Mouse (Mus musculus) cerebellum, adult 9-11 months (tissue): ENCODE data around the gene Hnf1a.

Source experiments
- DNase-seq: peaks from one replicate; pipeline ENCODE4 v3.0.0; 2022

Hnf1a gene

DNA sequence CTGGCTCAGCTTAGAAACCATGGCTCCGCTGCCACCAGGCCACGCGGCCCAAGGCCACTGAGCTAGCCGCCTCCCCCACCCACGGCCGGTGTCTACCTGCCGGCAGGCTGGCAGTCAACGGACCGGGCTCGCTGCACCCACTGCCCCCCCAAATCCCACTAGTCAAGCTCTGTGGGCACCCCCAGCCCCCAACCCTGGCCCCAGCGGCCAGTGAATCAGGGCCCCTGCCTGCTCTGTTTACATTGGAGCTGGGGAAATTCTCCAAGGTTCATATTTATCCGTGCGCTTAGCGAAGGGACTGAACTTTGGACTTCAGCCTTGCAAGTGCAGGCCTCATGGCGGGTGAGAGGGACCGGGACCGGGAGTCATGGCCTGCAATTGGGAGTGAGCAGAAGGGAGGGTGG, at the start of gene Hnf1a:
Hnf1a (minus strand) TSS at position 271 of the 404 bp plus-strand sequence.
- DNase-seq: no peak

DNA sequence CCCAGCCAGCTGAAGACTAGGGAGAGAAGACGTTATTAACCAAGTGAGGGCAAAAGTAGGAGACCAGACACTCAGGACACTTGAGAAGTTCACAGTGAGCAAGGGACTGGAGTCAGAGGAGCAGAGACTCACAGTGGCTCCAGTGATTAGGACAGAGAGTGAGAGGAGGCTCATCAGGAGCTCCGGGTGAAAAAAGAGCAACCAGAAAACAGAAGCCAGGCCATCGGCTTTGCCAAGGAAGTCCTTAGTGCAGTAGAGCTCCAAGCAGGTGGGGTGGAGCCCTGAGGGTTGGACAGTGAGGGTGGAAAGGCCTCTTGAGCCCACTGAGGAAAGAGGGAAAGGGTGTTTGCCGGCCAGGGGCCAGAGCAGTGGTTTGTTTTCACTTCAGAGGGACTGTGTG, 47.9 kb upstream of the Hnf1a start:
- no peak for DNase-seq

DNA sequence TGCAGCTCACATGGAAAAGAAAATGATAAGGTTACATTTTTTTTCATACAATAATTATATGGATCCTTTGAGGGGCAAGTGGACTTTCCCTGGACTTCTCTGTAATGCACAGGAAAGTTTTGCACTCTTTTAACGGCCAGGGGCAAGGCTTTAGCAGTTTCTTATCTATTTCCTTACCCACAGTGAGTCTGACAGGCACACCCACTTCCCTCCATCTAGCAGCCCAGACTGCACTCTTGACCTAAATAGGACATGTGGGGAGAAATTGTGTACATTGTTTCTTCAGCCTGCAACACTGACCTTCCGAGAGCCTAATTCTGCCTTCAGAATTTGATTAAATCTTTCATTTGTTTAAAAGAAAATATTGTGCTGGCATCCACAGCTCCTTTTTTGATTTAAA, 47.4 kb upstream of the Hnf1a start:
- no peak for DNase-seq

DNA sequence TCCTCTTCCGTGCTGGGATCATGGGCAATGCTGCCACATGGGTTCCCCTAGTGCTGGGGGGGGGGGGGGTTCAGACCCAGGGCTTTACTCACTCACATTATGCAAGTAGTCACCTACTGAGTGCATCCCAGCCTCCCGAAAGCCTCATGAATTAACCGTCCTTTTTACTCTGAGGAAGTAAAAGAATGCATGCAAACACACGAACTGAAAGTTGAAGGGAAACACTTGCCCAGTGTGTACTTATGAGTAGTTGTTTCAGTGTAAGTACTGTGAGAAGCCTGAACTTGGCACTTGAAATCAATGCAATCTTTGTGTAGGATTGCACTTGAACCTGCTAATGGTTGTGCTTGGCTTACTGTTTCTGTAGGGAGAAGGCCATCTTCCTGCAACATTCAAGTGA, 44.2 kb upstream of the Hnf1a start:
- no peak for DNase-seq

DNA sequence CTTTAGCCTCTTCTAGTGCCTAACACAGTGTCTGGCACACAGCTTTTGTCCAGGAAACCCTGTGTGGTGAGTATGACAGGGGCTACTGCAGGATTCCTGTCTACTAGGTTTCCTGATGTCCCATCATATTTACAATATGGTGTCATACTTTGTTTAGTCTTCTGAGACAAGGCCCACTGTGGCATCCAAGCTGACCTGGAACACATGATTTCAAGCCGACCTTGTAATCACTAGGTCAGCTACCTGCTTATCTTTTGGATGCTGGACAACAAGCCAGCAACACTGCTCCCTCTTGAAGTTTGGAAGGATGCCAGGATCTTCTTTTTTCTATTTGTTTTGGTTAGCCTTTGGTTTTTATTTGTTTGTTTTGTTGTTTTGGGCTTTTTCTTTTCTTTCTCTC, 43.7 kb upstream of the Hnf1a start:
- DNase-seq: no peak

DNA sequence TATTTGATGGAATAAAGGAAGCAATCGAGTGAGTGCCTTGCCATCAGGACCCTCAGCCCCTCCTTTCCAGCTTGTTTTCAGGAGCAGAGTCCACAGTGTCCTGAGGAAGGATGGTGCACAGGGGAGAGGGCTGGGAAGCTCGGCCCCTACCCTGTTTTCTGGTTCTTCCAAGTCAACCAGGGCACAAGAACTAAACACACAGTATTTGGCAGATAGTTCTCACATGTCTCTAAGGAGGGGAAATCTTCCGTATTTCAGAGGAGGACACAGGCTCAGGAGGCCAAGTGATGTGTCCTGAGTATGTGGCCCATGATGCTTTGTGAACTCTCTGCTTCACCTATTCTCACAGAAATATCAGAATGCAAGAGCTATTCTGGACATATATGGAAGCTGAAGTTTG, 42.5 kb upstream of the Hnf1a start:
- no peak for DNase-seq

DNA sequence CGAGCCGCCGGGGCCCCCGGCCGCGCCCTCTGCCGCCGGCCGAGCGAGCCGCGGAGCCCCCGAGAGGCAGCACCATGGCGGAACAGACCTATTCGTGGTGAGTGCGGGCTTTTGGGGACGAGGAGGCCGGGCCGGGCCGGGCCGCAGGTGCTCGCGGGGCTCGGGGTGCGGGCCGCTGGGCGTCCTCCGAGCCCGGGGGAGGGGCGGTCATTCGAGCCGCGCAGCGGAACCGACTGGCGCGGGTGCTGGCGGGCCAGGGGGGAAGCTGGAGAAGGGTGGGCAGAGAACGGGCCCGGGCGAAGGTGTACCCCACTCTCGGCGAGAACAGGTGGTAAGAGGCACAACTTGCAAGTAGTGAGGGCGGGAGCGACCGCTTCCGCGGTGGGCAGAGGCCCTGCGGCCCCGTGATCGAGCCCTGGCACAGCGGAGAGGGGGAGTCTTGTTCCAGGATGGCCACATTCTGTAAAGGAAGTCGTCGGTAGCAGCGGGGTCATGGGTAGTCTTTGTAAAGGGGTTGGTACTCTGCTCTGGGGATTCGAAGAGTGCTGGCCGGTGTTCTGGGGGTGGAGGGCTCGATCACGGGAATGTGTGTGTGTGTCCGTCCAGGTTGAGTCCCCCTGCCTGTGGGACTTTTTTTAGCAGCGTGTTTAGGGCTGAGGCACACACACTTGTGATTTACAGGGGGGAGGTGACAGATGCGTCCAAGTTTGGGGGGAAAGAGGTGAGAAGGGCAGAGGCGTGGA, 40.8 kb upstream of the Hnf1a start:
- DNase-seq: peak; percentile 68

DNA sequence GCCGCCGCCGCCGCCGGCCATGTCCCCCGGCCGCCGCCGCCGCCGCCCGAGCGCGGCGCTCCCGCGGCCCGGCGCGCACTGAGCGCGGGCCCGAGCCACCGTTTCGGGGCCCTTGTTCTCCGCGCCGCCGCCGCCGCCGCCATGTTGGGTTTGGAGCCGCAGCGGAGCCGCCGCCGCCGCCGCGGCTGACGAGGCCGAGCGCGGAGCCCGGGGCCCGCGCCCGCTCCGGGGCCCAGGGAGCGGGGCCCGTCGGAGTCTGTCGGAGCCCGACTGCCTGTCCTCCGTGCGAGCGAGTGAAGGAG, 40.3 kb upstream of the Hnf1a start:
- DNase-seq: no peak

DNA sequence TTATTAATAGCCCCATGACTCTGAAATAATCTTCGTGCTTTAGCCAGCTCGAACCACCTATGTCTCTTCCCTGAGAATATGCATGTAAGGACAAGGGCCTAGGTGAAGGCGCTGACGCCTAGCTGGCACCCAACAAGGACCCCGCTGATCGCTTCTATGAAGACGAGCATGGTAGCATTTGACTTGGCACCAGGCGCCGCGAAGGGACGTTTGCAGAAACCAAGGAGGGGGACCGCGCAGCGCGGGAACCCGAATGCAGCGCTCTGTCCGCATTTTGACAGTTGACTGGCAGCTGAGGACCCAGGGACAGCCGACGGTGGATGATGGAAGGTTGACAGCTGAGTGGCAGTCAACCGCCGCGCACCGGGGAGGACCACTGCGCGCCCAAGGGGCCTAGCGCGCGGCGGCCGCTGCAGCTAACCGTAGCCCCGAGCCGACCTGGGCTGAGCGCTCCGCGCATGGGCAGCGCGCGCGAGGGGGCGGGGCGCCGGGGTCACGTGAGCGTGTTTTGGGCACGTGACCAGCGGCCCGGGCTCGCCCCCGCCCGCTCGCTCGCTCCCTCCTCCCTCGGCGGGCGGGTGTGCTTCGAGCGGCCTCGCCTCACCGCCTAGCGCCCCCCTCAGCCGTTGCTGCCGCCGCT, 39.8 kb upstream of the Hnf1a start, which contains the start of gene Sppl3:
Sppl3 (plus strand) TSS at position 561 of the 640 bp plus-strand sequence.
- DNase-seq: peak; percentile 92

DNA sequence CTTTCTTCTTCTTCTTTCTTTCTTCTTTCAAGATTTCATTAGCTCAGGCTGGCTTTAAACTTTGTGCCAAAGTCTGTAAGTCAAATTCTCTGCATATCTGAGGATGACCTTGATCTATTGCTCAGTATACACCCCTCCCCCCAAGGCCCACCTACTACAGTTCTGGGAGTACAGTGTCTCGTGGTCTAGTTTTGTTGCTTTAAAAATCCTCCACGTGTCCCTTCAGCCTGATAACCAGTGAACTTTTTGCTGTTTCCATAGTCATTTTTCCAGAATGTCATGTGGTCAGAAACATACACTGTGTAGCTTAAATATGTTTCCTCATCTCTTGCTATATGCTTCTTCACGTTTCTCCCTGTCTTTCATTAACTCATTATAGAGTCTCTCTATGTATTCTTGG, 39.1 kb upstream of the Hnf1a start:
- DNase-seq: no peak

DNA sequence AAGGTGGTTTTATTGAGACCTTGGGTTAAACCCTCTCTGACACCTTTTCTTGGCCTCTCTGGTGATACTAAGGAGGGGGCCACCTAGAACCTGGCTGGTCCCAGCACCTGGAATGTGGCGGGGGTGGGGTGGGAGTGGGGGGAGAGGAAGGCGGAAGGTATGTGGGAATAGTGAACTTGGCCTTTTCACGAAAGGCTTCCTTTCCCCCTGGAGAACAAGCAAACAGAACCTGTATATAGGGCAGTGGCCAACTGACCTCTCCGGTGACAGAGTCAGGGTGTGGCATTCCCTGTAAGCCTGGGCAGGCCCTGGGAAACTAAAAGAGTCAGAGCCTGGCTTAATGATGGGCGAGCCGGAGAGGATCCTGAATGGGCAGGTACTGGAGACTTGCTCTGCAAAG, 38.2 kb upstream of the Hnf1a start:
- peak; percentile 31 for DNase-seq

DNA sequence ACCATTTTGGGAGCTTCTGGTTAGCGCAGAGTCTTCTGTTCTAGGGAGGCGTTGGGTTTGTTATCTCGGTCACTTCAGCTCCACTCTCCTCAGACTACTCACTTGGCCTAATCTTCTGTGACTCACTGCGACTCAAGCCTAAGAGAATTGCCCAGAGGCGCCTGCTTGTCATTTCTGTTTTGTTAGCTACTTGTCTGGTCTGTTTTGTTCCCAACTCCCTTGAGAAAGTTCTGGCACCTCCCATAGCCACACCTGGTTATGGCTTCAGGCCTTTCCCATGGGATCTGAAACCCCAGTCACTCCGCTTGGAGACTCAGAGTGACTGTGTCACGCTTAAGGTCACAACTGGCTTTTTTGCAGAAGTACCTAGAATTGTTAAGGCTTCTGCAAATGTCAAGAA, 37.4 kb upstream of the Hnf1a start:
- no peak for DNase-seq

DNA sequence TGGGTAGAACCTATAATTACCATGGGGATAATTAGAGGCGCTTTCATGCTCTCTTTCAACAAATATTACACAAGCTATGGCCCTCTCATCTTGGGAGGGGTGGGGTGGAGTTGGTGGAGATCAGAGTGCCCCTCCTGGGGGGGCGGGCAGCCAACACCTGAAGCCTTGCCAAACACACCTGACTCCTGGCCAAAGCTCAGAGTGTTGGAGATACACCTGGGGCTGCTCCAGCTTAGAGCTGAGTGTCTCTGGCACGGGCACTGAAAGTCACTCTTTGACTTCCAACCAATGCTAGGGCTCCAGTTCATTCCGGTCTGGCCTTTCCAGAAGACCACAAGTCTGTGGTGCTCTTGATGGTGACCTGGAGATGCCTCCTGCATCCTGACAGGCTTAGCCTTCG, 36.9 kb upstream of the Hnf1a start:
- DNase-seq: no peak

DNA sequence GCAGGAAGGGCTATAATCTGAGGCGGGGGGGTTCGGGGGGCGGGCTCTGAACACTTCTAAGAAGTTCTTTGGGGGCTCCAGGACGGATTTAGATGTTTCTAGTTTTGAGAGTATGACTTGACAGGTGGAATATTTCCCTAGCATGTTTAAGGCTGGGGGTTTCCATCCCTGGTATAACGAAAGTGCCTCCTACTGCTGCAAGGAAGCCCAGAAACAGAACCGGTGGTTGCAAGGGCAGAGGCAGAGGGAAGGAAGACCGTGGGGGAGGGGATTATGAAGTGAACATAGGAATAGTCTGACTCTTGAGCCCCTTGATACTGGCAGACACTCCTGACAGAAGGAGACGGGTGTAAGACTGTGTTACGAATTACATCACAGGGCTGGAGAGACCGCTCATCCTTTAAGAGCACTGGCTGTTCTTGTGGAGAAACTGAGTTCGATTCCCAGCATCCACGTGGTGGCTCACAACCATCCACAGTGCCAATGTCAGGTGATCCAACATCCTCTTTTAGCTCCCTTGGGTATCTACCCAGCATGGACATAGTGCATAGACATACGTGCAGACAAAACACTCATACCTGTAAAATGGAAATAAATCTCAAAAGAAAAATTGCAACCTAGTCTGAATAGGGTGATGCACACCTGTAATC, 32.5 kb upstream of the Hnf1a start:
- DNase-seq: no peak

DNA sequence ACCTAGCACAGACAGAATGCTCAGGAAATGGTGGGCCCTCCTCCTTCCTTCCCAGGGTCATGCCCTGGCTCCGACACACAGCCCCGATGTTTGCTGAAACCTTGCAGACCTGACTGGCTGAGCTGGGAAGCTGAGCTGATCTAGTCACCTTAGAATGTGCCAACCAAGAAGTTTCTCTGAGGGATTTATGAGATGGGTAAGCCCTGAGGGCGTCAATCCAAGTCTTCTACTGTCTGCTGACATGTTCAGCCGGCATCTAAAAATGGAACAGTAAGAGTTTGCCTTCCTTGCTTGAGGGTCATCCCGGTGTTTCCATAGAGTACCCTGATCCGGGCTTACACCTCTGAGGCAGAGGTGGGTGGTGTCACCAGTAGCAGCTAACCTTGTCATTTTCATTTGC, 31.9 kb upstream of the Hnf1a start:
- no peak for DNase-seq

DNA sequence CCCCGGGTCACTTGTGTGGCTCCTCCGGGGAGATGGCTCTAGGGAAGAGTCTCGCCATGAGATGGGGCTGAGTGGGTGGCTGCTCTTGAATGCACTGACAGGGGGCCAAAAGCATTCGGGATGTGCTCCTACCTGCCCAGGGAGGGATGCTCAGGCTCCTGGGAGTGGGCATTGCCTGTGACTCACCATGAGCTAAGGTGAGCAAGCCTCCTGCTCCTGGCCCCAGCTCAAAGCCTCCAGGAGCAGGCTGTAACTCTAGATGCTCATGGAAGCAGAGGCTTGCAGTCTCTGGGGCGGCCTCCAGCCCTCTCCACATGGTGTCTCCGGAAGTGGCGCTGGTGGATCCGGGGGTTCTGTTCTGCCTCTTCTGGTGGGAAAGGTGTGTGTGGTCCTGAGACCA, 30.6 kb upstream of the Hnf1a start:
- no peak for DNase-seq

DNA sequence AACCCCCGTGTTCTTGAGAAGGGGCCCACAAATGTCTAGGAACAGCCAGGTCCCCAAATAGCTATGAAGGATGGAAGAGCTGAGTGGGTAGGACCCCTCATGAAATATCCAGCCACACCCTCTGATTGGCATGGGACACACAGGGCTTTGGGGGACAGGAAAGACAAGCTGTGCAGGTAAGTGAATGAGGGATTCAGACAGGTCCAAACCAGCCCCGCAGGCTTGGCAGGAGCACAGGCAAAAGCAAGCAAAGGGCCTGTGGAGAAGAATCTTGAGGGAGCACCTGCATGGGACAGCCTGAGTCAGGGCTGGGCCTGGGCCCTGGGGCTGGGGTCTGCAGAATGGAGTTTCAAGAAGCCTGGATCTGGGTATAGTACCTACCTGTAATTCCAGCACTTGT, 29.6 kb upstream of the Hnf1a start:
- no peak for DNase-seq

DNA sequence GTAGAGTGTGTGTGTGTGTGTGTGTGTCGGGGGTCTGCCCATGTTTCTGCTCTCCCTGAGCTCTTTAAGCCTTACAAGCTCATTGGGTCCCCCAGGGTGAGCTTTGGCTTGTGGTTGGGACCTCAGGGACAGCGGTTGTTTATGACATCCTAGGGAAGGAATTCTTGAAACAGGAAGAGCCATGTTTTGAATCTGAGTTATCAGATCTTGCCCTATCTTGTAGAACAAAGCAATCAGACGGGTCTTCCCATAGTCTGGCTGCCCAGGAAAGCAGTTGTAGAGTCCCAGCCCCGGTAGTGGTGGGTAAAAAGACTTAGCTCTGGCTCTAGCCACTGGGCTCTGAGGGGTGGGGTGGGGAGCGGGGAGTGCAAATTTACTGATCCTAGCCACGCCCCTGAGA, 26.4 kb upstream of the Hnf1a start:
- DNase-seq: no peak

DNA sequence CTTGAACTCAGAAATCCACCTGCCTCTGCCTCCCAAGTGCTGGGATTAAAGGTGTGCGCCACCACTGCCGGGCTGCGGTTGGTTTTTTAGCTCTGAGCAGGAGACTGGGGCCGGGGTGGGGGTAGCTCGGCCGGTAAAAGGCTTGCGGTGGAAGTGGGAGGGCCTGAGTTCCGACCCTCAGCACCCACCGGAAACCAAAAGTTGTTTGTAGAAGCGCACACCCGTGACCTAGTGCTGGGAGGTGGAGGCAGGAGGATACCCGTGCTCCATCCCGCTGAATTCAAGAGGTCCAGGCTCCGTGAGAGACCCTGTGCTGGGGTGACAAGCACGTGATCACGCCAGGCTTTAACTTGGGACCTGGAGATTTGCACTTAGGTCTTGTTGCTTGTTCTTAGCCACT, 25.6 kb upstream of the Hnf1a start:
- no peak for DNase-seq

DNA sequence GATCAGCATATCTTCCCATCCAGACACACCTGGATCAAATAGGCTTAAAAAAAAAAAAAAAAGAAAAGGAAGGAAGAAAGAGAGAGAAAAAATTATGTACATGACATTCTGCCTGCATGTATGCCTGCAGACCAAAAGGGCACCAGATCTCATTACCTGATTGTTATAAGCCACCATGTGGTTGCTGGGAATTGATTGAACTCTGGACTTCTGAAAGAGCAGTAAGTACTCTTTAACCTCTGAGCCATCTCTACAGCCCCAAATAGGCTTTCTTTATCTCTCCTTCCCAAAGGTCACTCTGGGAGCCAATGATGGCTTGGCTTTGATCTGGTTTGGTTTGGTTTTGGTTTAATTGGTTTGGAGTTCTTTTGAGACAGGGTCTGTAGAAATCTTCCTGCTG, 14.2 kb upstream of the Hnf1a start:
- no peak for DNase-seq

DNA sequence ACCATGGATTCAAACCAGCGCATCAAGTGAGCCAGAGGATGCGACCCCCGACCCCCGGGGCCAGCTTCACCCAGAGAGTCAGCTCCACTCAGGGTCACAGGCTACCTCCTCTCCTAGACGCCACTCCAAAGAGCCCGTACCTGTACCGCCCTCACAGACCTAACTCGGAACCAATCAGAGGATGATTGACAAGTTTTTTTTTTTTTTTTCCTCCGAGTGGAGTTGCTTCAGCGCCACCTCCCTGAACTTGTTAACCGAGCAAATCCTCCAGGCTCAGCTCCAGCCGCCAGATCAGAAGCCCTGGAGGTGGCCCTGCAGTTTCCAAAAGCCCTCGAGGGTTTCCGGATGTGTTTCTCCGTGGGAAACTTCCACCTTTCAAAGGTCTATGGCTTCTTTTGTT, 11.1 kb upstream of the Hnf1a start:
- DNase-seq: no peak

DNA sequence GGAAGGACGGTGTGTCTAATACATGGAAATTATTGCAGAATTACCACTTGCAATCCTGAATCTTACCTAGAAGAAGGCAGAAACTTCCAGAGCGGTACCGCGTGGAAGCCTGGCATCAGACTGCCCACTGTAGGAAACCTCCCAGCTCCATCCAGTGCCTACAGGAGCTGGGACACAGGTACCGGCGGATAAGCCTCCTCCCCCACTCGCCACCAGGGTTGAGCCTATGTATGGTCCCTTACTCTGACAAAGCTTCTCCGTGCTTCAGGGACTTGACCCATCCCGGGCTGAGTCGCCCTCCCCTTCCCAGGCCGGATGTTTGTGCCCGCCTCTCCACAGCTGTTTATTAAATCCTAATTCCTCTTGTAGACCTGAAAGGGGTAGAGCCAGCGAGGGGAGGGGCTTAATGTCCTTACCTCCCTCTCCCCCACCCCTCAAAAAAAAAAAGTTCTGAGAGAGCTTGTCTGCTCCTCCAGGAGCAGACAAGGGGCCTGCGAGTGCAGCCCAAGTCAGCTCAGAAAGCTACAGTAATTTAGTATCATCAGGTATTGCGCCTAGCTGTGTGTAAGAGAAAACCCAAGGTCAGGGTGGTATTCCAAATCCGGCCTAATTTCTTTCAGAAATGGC, 9.3 kb upstream of the Hnf1a start:
- DNase-seq: no peak

DNA sequence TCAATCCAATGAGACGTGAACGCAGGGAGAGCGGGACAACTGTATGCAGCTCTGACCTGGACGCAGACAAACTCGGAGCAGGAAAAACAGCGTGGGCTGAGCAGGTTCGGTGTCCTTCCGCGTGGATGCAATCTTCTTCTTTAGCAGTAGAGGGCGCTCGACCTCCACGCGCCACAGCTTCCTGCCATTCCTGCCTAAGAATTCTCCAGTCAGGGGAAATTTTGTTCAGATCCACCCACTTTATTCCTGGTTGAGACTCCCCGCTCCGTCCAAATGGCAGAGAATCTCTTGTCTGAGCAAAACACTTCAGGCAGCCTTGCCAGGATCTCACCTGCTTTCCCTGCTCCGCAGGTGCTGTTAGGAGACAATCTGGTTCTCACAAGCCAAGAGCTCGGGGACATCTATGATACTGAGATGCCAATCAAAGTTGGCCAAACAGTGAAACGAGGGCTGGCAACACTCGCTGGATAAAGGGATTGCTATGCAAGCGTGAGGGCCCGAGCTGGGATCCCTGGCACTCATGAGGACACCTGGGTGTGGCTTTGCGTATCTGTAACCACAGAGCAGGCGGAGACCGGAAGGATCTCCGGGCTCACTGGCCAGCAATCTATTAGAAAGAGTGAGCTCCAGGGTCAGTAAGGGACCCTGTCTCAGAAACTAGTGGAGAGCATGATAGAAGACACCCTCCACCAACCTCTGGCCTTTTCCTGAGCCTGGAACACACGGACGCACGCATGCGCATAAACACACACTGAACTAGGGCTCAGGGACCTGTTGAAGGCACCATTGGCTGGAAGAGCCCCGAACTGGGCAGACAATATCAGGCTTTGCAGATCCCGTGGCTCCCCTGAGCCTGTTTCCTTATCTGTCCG, 8.6 kb upstream of the Hnf1a start:
- DNase-seq: peak; percentile 79
